Mouse (Mus musculus): ENCODE measurements around the gene Cd7.
"Not testable (repeated sequence)": the region's sequence is repeated elsewhere in the genome, so short reads cannot be mapped to it uniquely, and the experiment has no call there.

The Cd7 gene

GRCm38 (mm10) chr11:121039302-121039701 lies at the start of gene Cd7:
TSS of gene Cd7 (minus strand) at chr11:121039418.
- DNase-seq (ENCODE audit: low spot score), result no peak

DNA sequence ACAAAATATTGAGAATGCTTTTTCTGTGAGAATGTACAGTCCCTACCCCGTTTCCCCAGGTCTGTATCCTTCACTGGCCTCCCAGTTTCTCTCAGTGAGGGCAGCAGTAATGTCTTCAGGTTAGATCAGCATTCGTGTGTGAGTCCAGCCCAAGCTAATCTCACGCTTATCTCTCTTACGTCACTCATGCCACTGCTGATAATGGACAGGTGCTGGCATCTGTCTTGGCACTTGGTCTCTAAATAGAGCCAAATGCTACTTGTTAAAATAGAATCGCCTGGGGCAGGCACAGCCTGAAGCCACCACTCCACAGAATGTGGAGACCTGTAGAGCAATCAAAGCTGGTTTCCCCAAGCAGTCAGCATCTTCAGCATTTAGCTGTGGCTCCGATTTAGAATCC lies 49.8 kb upstream of the Cd7 start:
- DNase-seq (ENCODE audit: low spot score), result no peak

DNA sequence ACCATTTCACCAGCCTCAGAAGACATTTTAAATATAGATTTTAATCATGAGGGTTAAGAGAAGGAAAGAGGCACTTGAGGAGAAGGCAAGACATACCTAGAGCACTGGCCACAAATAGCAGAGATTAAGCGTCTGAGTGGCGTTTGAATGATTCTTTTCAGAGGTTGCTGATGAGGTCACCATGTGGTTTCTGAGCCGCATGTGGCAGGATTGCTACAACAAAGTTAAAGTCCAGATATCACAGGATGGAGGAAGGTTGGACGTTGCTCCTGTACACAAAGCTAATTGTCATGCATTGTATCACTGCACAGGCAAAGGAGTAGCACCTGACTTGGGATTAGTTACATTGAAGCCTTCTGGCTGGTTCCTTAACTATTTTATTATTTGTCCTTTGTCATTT lies 47.1 kb upstream of the Cd7 start:
- no peak for DNase-seq (ENCODE audit: low spot score)

DNA sequence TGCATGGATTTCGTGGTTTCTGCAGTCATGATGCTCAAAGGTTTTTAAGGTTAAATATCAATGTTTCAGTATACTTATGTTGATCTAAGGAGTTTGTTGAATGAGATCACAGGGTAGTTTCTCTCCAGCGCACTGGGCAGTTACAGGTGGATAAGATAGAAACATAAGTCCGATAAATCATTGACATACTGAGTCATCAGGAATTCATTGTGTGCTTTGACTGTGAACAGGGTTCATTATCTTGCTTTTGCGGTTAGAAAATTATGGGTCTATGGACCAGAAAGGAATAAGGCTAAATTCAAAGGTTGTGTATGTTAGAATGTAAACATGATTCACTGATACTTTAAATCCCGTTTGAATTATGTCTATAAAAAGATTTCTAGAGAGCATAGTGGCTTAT lies 46.0 kb upstream of the Cd7 start:
- no peak for DNase-seq (ENCODE audit: low spot score)

GRCm38 (mm10) chr11:121082857-121083500 lies 43.8 kb upstream of the Cd7 start:
- no peak for DNase-seq (ENCODE audit: low spot score)

DNA sequence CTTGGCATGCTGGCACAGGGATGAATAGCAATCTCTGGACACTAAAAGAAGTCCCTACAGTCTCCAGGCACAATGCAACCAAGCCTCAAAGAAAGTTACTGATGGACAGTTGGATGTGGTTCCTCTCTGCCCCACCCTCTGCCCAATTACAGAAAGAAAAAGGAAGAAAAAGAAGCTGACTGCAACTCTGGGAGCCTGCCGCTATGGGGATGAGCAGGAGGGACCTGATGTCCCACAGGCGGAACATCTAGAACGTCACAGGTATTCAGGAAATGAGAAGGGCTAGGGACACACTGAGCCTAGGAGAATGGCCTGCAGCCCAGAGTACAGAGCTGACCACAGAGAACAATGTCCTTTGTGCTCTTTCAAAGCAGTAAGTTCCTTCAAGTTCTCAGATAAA lies 43.0 kb upstream of the Cd7 start:
- DNase-seq (ENCODE audit: low spot score), result no peak

DNA sequence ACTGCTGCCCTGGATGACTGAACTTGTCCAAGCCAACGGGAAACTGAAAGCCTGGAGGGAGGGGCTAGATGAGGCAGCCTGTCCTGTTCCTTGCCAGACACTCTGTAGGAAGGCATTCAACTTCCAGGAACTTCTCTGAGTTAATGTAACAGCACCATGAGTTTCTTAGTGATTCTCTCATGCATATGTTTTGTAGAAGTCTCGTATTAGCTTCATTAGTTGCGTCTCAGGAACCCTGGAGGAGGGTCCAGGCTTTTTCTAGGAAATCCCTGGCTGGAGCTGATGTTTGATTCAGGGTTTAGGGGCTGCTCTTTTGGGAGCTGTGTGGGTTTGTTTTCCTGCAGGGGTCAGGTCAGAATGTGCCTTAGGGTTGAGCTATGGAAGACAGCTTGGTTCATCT lies 41.9 kb upstream of the Cd7 start, which contains the start of gene Sectm1a:
TSS of gene Sectm1a (minus strand) at position 101 of the 400 bp plus-strand sequence.
- no peak for DNase-seq (ENCODE audit: low spot score)

DNA sequence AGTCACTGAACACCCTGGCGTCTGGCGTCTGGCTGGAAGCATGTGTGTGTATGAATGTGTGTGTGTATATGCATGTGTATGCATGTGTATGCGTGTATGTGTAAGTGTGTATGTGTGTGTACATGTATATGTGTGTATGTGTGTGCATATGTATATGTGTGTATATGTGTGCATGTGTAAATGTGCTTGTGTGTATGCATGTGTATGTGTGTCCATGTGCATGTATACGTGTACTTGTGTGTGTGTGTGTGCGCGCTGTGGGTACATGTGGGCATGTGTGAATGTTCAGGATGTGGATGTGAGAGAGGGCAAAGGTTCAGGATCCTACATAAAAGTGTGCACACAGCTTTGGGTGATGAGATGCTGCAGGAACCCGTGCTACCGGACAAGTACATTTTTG lies 41.1 kb upstream of the Cd7 start:
- no peak for DNase-seq (ENCODE audit: low spot score)

- no peak for DNase-seq (ENCODE audit: low spot score)
Observed at GRCm38 (mm10) chr11:121075655-121076054, 36.4 kb upstream of the Cd7 start.

- DNase-seq (ENCODE audit: low spot score), result not testable (repeated sequence)
Observed at GRCm38 (mm10) chr11:121069662-121070061, 30.4 kb upstream of the Cd7 start.

GRCm38 (mm10) chr11:121067895-121068294 lies 28.7 kb upstream of the Cd7 start:
- no peak for DNase-seq (ENCODE audit: low spot score)

GRCm38 (mm10) chr11:121064197-121064596 lies 25.0 kb upstream of the Cd7 start:
- DNase-seq (ENCODE audit: low spot score), result no peak

DNA sequence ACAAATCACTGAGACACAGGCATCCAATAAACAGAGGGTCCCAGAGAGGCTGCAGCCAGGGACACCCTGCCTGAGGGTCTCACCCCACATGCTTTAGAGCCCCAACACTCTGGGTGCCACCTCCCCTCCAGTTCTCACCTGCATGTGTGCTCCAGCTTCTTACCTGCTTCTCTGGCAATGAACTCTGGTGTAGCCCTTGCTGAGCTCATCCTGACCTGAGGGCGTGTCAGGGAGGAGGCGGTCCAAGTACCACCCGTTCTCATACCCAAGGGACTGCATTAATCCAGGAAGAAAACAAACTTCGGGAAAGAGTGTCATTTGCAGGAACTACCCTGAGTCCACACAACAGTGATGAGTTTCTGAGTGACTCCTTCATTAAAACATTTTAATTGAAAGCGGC lies 24.2 kb upstream of the Cd7 start, which contains the start of gene Sectm1b:
TSS of gene Sectm1b (minus strand) at position 191 of the 400 bp plus-strand sequence.
- no peak for DNase-seq (ENCODE audit: low spot score)

GRCm38 (mm10) chr11:121061615-121062014 lies 22.4 kb upstream of the Cd7 start:
- DNase-seq (ENCODE audit: low spot score), result no peak

GRCm38 (mm10) chr11:121060401-121061067 lies 21.3 kb upstream of the Cd7 start:
- not testable (repeated sequence) for DNase-seq (ENCODE audit: low spot score)

GRCm38 (mm10) chr11:121059471-121059870 lies 20.3 kb upstream of the Cd7 start:
- DNase-seq (ENCODE audit: low spot score), result no peak

GRCm38 (mm10) chr11:121058956-121059355 lies 19.7 kb upstream of the Cd7 start:
- no peak for DNase-seq (ENCODE audit: low spot score)

DNA sequence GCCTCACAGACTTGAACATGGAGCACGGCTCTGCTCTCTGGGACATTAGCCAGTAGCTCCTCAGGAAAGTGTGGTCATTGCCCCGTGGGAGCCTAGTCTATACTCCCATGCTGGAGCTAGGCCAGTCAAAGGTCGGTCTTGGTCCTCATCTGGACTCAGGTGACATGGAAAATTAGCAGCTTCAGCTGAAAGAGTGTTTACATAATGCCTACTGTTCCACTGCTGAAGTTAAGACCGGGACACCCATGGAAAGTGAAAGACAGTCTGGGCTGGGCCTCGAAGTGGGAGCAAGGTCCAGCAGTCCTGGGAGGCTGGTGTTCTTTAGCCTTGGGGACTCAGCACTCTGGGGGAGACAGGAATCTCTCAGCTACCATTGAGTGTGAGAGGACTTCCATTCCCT lies 18.9 kb upstream of the Cd7 start:
- no peak for DNase-seq (ENCODE audit: low spot score)

- DNase-seq (ENCODE audit: low spot score), result no peak
Observed at GRCm38 (mm10) chr11:121056536-121057236, 17.5 kb upstream of the Cd7 start.

DNA sequence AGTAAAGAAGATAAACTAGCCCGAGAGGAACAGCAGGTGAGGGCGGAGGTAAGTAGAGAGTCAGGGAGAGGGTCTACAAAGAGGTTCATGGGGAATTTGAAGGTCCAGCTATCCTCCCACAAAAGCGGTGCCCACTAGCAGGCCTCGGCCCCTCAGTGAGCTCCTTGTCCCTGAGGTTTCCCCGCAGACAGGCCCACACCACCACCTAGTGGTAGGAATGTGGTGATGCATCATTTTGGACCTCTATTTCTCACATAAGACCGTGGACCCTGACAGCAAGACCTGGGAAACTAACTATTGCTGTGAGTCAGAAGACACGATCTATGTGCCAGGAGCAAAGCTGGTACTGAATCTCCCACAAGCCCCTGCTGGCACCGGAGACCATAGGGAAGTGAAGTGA lies 14.3 kb upstream of the Cd7 start:
- DNase-seq (ENCODE audit: low spot score), result peak; percentile 84

- DNase-seq (ENCODE audit: low spot score), result no peak
Observed at GRCm38 (mm10) chr11:121052387-121052786, 13.2 kb upstream of the Cd7 start.

DNA sequence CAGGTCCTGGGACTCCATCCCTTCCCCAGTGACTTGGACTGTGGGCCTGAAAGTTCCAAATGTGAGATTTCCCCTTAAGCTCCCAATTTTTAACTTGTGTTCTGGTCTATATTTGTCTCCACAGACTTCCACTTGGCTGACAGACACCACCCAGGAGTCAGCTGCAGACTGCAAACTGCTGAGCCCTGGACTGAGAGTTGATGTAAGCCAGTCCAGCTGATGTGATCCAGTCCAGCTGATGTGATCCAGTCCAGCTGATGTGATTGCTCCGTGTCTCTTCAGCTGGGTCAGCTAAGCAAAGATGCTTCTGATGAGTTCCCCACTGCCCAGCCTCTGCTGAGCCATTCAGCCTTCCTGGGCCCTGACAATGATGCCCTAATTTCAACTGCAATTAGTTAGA lies 12.6 kb upstream of the Cd7 start:
- no peak for DNase-seq (ENCODE audit: low spot score)

DNA sequence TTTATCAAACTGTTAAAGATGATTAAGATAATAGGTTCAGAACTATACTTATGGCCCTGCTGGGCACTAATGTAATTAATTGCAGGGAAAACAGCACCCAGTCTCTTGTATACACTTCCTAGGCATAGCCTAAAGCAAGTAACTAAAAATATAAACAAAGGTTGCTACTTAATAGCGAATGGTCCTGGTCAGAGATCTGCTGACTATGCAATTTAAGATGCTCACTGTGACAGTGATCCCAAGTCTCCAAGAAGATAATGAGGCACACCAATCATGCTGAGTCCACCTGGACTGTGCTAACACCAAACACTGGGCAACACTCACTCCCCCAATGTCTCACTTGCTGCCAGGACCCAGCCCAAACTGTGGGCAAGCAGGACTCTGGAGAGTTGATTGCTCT lies 10.6 kb upstream of the Cd7 start:
- DNase-seq (ENCODE audit: low spot score), result no peak
